Mouse (Mus musculus): ENCODE data around the gene Brinp1.
"Not testable (repeated sequence)": the region's sequence is repeated elsewhere in the genome, so short reads cannot be mapped to it uniquely, and the experiment has no call there.

Brinp1 gene

DNA sequence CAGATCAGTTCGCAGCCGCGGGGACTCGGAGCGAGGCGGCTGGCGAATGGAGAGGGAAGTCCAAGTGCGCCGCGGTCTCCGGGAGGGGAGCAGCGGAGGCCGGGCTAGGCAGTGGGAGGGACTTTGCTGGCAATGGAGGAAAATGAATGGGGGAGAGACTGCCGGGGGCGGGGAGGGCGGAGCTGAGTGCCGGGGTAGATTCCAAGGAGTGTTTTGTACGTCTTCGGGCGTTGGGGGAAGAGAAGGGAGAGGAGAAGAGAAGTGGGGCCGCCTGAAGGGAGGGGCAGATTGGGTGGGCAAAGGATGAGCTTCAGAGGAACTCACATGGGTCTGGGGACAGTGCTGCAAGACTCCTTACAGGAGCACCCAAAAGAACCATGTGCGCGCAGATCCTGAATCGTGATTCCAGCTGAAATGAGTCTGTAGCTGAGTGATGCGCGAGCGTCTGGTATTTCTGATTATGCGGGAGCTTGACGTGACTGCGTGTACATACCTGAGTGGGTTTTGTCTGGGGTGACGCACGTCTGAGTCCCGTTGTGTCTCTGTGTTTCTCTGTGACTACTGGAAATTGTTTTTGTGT is at the start of gene Brinp1:
TSS of gene Brinp1 (minus strand) at position 76 of the 580 bp plus-strand sequence.
- peak; percentile 65 for DNase-seq

- DNase-seq = no peak
Measured at GRCm38 (mm10) chr4:68957265-68957664, 3.1 kb upstream of the Brinp1 start.

GRCm38 (mm10) chr4:68955621-68956020 is 1.4 kb upstream of the Brinp1 start:
- DNase-seq = peak; percentile 86

- DNase-seq = peak; percentile 5
Measured at GRCm38 (mm10) chr4:68953667-68954321, 403 bp downstream of the Brinp1 start.

DNA sequence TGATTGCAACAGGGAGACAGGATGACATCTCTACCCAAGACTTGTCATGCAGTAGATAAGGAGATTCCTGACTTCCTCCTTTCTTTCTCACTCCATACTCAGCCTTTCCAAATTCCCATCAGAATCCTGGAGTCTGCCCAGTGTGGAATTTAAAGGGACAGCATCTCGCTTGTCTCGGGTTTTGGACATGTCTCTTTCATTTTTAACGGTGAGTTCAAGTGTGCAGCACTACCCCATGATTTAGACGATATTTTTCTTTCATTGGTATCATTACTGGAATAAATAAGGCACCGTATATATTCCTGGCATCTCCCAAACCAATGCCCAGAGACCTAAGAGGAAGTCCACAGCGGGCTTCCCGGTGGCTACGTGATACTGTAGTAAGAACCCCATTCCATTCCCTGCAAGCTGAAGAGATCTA is 1.1 kb downstream of the Brinp1 start:
- DNase-seq = no peak

GRCm38 (mm10) chr4:68950556-68950955 is 3.6 kb downstream of the Brinp1 start:
- DNase-seq = peak; percentile 44

DNA sequence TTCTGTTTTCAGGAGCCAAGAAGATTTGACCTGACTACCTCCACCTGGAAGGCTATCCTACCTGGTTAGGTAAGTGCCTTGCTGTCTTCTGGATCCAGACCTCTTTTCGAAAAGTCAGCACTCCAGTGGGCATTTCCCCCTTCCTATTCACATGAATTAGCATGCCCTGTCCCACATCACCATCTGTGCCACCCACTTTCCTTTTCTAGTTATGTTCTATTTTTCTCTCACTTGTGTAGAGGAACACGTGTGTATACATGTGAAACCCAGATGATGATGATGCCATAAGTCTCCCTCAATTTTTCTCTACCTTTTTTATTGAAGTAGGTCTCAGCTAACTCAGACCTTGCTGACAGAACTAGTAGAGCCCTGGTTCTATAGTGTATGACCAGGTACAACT is 11.3 kb downstream of the Brinp1 start:
- DNase-seq = no peak

GRCm38 (mm10) chr4:68930022-68930421 is 24.2 kb downstream of the Brinp1 start:
- DNase-seq = no peak

GRCm38 (mm10) chr4:68926091-68926490 is 28.1 kb downstream of the Brinp1 start:
- DNase-seq = no peak

- DNase-seq = no peak
Measured at GRCm38 (mm10) chr4:68922944-68923343, 31.3 kb downstream of the Brinp1 start.

DNA sequence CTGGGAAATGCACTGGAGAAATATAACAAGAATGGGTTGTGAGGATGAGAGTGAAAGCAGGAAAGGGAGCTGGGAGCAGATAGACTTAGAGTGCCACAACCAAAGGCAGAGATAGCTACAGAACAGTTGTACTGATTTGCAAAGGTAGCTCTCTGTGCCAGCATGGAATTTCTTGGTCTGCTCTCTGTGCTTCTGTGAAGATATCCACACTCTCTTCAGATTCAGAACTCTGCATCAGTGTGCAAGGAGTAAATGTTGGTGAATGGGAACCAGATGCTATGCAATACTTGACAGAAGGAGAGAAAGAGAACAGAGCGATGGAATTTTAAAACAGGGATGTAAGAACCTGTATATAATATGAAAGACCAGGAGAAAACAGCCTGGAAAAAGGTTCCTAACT is 31.7 kb downstream of the Brinp1 start:
- no peak for DNase-seq

DNA sequence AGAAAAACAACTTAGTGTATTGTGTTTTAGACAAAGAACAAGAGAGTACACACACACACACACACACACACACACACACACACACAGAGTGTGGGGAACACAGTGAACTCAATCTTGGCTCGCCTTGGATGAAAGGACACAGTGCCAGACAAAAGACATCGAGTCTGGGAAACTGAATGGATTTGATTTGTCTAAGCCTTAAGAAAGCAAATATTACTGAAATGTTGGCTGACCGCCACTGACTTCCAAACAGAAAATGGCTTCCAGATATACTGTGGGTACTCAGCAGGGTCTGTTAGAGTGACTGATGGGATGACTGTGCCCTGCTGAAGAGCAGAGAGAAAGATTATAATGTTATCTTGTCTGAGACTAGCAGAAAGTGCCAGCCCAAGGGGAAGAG is 34.1 kb downstream of the Brinp1 start:
- DNase-seq = no peak

DNA sequence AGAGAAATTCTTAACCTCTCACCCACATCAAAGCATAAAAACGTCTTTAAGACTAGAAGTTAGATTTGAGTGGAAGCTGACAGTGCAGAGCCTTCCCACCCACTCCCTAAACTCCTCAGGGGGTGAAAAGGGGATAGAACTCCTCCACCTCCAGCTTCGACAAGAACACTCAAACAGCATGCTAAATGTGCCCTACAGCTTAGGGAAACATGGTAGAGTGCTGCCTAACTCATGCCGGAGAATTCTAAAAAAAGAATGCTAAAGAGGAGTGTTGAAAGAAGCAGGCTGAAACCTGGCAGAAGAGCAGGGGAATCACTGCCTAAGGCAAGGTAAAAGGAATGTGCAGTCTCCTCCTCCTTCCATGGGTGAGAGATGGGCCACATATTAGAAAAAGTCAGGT is 43.3 kb downstream of the Brinp1 start:
- no peak for DNase-seq

DNA sequence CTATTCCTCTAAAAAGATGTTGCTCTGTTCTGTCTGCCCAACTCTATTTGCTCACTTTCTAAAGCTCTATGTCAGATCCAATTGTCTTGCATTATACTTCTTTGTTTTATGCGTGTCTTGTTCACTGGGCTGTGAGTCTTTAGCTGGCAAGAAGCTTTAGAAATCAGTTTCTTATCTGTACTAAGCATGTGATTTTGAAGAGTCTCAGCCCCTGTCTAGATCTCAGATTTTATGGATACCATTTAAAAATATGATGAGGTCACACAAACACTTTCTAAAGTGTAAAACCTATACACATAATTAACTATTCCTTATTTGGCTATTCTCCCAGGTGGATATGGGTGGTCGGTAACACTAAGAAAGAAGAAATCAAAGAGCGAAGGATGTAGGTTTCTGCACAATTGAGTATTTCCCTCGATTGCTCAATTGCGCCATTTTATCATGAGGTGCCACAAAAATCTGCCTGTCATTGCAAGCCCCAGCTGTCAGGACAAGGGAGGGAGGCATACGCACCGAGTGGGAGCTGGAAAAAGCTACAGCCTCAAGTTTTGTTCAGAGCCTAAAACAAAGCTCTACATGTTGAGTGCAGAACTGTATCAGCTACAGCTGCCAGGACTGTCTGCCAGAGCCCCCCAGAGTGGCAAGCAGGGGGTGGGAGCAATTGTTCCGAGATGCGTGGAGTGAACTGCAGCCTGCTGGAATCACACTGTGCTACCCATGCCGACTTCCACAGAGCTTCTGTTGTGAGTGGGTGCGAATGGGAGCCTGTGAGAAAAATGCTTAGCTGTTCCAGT is 47.6 kb downstream of the Brinp1 start:
- peak; percentile 4 for DNase-seq

GRCm38 (mm10) chr4:68890526-68890925 is 63.7 kb downstream of the Brinp1 start:
- no peak for DNase-seq

GRCm38 (mm10) chr4:68886276-68886675 is 67.9 kb downstream of the Brinp1 start:
- no peak for DNase-seq

DNA sequence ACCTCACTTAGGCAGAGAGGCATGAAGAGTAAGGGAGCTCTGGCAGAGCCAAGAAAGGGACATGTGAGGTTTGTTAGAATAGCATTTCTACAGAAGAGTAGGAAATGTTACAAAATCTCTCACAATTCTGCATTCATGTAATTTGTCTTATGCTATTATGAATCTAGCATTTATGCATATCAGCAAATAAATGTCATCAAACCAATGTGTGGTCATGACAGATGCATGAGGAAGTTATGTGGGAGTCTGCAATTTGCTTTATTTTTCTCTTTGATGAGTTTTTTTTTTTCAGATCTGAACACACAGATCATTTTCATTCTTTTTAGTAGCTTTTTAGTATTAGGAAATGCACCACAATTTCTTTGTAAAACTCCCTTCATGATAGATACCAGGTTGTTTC is 82.2 kb downstream of the Brinp1 start:
- no peak for DNase-seq

DNA sequence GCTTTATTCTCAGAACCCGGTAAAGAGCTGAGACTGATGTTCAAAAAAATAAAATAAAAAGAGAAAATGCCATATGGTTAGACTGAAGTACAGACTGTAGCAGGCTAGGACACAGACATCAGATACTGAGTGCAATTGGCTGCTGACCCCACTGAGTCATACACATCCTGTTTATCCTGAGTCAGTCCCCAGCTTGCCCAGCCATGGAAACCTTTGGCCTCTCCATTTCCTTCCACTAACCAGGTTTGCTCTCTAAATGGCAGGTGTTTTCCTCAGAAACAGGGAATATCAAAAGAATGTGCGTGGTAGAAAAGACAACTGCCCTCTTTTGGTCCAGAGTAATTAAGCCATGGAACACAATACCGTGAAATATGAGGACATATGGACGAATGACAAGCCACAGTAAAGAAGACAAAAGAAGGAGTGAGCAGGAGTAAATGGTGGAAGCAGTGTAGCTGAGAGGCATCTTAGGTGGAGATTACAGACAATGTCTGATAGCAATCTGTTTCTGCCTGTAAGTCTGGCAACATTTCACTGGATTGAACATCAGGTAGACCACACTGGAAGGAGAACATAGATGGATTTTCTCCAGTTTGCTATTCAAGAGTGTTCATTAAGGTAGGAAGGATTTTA is 88.9 kb downstream of the Brinp1 start:
- DNase-seq = no peak

DNA sequence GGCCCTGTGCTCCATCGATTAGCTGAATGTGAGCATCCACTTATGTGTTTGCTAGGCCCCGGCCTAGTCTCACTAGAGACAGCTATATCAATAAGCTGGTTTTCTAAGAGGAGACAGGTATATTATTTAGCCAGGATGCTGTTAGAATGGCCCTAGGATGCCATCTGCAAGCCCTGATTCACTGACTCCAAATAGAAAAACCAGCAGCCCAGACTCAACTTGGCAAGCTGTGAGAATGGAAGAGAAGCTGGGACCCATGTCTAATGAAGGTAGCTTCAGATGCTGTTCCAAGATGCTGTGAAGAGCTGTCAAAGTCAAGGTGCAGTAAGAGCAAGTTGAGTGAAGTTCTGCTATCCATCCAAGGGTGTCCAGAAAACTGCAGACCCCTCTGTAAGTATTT is 89.5 kb downstream of the Brinp1 start:
- no peak for DNase-seq

GRCm38 (mm10) chr4:68856868-68857267 is 97.3 kb downstream of the Brinp1 start:
- no peak for DNase-seq

DNA sequence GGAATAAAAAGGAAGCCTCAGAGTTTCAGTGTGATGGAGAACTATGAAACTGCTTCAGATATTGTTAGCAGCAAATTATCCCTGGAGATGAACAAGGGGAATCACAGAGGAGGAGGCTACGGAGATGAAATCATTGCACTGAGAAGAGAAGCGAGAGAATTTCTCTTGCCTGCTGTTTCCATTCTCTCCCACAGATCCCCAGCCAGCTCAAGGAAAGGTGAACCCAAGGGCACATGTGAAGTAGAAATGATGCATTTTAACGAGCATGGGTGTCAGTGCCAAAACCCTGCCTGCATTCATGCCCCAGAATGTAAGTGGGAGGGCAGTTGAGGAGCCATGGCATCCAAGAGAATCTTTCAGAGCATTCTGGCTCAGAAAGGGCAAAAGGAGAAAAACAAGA is 104.5 kb downstream of the Brinp1 start:
- DNase-seq = no peak

DNA sequence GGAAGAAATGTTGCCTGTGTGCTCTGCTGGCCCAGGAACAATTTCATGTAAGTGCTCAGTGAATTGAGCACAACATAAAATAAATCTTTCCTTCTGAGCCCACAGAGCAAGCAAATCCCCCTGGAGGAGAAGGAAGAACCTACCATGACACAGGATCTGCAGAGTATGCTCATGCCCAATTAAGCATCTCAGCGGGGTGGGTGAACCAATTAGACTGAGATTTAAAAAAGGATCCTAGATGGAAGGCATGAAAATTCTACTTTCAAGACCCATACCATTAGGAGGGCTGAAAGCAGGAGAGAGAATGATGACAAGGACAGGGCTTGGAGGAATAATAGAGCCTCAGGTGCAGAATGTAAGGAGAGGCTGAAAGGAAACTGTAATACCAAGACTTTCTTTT is 107.2 kb downstream of the Brinp1 start:
- no peak for DNase-seq

GRCm38 (mm10) chr4:68845964-68846363 is 108.2 kb downstream of the Brinp1 start:
- DNase-seq = peak; percentile 50

GRCm38 (mm10) chr4:68813997-68814396 is 140.2 kb downstream of the Brinp1 start:
- not testable (repeated sequence) for DNase-seq

All from kidney, postnatal 10 days (tissue).